Mouse (Mus musculus): Measurements from ENCODE around the gene Rapgef4.

- TF ChIP-seq CTCF (IDR thresholded peaks at IDR 0.05) = no peak
- no peak for TF ChIP-seq EP300 (IDR thresholded peaks at IDR 0.05)
These were observed 310.1 kb downstream of the Rapgef4 start for GRCm38 (mm10) chr2:72291103-72291502.

Measured in lung, postnatal 0 days (tissue).